19 mouse cellular contexts compared by ENCODE assay signal in the genomic region with DNA sequence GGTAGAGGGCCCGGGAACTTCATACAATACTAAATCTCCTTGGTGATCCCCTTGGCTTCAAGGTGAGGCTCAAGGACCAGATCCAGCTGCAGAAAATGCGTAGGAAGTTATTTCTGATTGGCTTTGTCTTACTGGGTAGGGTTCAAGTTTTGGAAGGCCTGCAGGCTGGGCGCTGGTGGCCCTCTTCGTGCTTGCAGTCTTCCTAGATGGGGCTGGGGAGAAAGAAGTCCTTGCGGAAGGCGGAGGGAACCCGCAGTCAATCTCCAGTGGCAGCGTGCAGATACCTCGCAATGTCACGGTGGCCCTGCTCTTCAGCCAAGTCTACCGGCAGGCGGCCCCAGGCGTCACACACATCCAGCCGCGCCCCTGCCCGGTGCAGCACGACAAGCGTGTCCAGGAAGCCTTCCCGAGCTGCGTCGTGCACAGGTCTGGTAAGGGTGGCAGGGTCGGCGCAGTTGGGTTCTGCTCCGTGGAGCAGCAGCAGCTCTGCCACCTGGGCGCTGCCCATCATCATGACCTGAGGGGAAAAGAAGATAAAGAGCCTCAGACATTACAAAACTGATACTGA. TPM values are rescaled to one million over a fixed set of nuclear protein-coding genes. Genes with fewer than 3 reads are reported as not detected.
A peak's percentile ranks its signal among the peaks of the same experiment; 100 is the strongest.
DNase-seq lines count a peak whose midpoint lies in the region; ATAC-seq and TF ChIP-seq lines count a peak whose summit lies in the region.
"Had no signal": no experiment of that assay in that cellular context is flagged by ENCODE, and none has a peak within 500 bp of the region (broad histone marks: within the 10 kb centered on the region; RNA-seq: fewer than 3 reads in every experiment).

No protein-coding gene starts in this region.

- H3K36me3 ChIP-seq in heart, embryonic 10.5 days: no peaks in the 10 kb centered on the region
- no peaks in the 10 kb centered on the region for H3K36me3 ChIP-seq in midbrain, embryonic 11.5 days (ENCODE audit: control insufficient read depth, insufficient read depth, low read length)
- no peaks in the 10 kb centered on the region for H3K36me3 ChIP-seq in midbrain, embryonic 14.5 days (ENCODE audit: control insufficient read depth, insufficient read depth, low read length)
- H3K36me3 ChIP-seq in stomach, postnatal 0 days (ENCODE audit: control insufficient read depth, insufficient read depth, low read length): no peaks in the 10 kb centered on the region
- H3K36me3 ChIP-seq: limb, embryonic 15.5 days; midbrain, embryonic 12.5 days had no signal

- no peak overlapping the region for H3K27ac ChIP-seq in heart, embryonic 10.5 days
- no peak overlapping the region for H3K27ac ChIP-seq in midbrain, embryonic 11.5 days (ENCODE audit: low read depth, low read length)
- no peak overlapping the region for H3K27ac ChIP-seq in midbrain, embryonic 14.5 days (replicated peaks; ENCODE audit: low read depth, low read length)
- H3K27ac ChIP-seq in embryonic fibroblast, embryonic 13.5 days (ENCODE audit: insufficient read depth, low read length): peak overlapping the region; percentile 11; the same call in 1 of the 2 replicates
- no peak overlapping the region for H3K27ac ChIP-seq in stomach, postnatal 0 days (replicated peaks)
- H3K27ac ChIP-seq: left cerebral cortex, adult 2 months; limb, embryonic 15.5 days; midbrain, embryonic 12.5 days had no signal

- WGBS in heart, embryonic 10.5 days: 1% methylated on average over 25 of the region's 25 CpGs
- WGBS in midbrain, embryonic 11.5 days: under 1% methylated on average over 25 of the region's 25 CpGs
- 1% methylated on average over 25 of the region's 25 CpGs for WGBS in midbrain, embryonic 14.5 days
- 11% methylated on average over 25 of the region's 25 CpGs for WGBS in stomach, postnatal 0 days

- peaks cover 15% of the 10 kb centered on the region for H3K4me1 ChIP-seq in heart, embryonic 10.5 days
- H3K4me1 ChIP-seq in midbrain, embryonic 11.5 days (ENCODE audit: control insufficient read depth, insufficient read depth, low read length): peaks cover 4% of the 10 kb centered on the region; the same call in 1 of the 2 replicates
- 0 out of 2 replicates have a peak, but pooled peaks cover 10% of the 10 kb centered on the region for H3K4me1 ChIP-seq in midbrain, embryonic 14.5 days (ENCODE audit: control insufficient read depth, insufficient read depth, low read length)
- H3K4me1 ChIP-seq in embryonic fibroblast, embryonic 13.5 days (ENCODE audit: control insufficient read depth, insufficient read depth, low read length): peaks cover 23% of the 10 kb centered on the region
- H3K4me1 ChIP-seq in stomach, postnatal 0 days (replicated peaks; ENCODE audit: control insufficient read depth, insufficient read depth): no peaks in the 10 kb centered on the region

- ATAC-seq in midbrain, embryonic 11.5 days (ENCODE audit: low FRiP score): no peak
- no peak for ATAC-seq in midbrain, embryonic 14.5 days (ENCODE audit: low FRiP score, low TSS enrichment)
- no peak for ATAC-seq in stomach, postnatal 0 days (ENCODE audit: low FRiP score, low TSS enrichment)

- H3K9me3 ChIP-seq in heart, embryonic 10.5 days: no peaks in the 10 kb centered on the region
- H3K9me3 ChIP-seq in midbrain, embryonic 11.5 days (ENCODE audit: control insufficient read depth, low read length): no peaks in the 10 kb centered on the region
- H3K9me3 ChIP-seq in midbrain, embryonic 14.5 days (ENCODE audit: control insufficient read depth, low read length): no peaks in the 10 kb centered on the region
- no peaks in the 10 kb centered on the region for H3K9me3 ChIP-seq in stomach, postnatal 0 days (ENCODE audit: control insufficient read depth, low read length)
- H3K9me3 ChIP-seq: limb, embryonic 15.5 days; midbrain, embryonic 12.5 days had no signal

- no peak for TF ChIP-seq CTCF in embryonic fibroblast, embryonic 13.5 days (IDR thresholded peaks at IDR 0.05; ENCODE audit: borderline replicate concordance, insufficient read depth, low read length)
- TF ChIP-seq CTCF in stomach, postnatal 0 days (IDR thresholded peaks at IDR 0.05; ENCODE audit: low read depth): peak; percentile 42; the same call in 1 of the 2 replicates

- H3K27me3 ChIP-seq in heart, embryonic 10.5 days (ENCODE audit: insufficient read depth, poor library complexity, severe bottlenecking): peaks cover 92% of the 10 kb centered on the region
- peaks cover 90% of the 10 kb centered on the region for H3K27me3 ChIP-seq in midbrain, embryonic 11.5 days (ENCODE audit: control insufficient read depth, insufficient read depth, low read length)
- peaks cover 97% of the 10 kb centered on the region for H3K27me3 ChIP-seq in midbrain, embryonic 14.5 days (ENCODE audit: control insufficient read depth, insufficient read depth, low read length)
- H3K27me3 ChIP-seq in stomach, postnatal 0 days (ENCODE audit: control insufficient read depth, insufficient read depth, low read length): peaks cover 22% of the 10 kb centered on the region

- TF ChIP-seq EP300 in stomach, postnatal 0 days (optimal IDR thresholded peaks at IDR 0.05): no peak

- H3K4me2 ChIP-seq in midbrain, embryonic 11.5 days: no peak overlapping the region
- no peak overlapping the region for H3K4me2 ChIP-seq in midbrain, embryonic 14.5 days (ENCODE audit: low read length)
- no peak overlapping the region for H3K4me2 ChIP-seq in stomach, postnatal 0 days (replicated peaks; ENCODE audit: low read depth)
- H3K4me2 ChIP-seq: limb, embryonic 15.5 days; midbrain, embryonic 12.5 days had no signal

- no peak for DNase-seq in heart, embryonic 10.5 days (ENCODE audit: low spot score)
- no peak for DNase-seq in heart, adult 18-20 months
- peak; percentile 89 for DNase-seq in midbrain, embryonic 11.5 days (ENCODE audit: low spot score, missing footprints)
- DNase-seq in midbrain, embryonic 14.5 days: no peak
- peak; percentile 54 for DNase-seq in stomach, postnatal 0 days (ENCODE audit: low spot score)
- DNase-seq in kidney, postnatal 10 days: no peak
- DNase-seq: adrenal gland, adult 2 months; cerebellum, adult 8-10 months; heart, adult 11 months; kidney, adult 2 months; thymus, postnatal 36 days had no signal

- H3K9ac ChIP-seq in midbrain, embryonic 11.5 days (ENCODE audit: low read length): no peak overlapping the region
- no peak overlapping the region for H3K9ac ChIP-seq in midbrain, embryonic 14.5 days (replicated peaks; ENCODE audit: low read length)
- H3K9ac ChIP-seq in stomach, postnatal 0 days (ENCODE audit: low read length): no peak overlapping the region
- H3K9ac ChIP-seq: limb, embryonic 15.5 days; midbrain, embryonic 12.5 days had no signal

- 0 out of 2 replicates have a peak overlapping the region, but pooled peaks have one; percentile 12 for H3K4me3 ChIP-seq in heart, embryonic 10.5 days
- H3K4me3 ChIP-seq in midbrain, embryonic 11.5 days (ENCODE audit: low read depth, low read length): no peak overlapping the region
- no peak overlapping the region for H3K4me3 ChIP-seq in midbrain, embryonic 14.5 days (replicated peaks; ENCODE audit: low read depth, low read length)
- no peak overlapping the region for H3K4me3 ChIP-seq in embryonic fibroblast, embryonic 13.5 days (ENCODE audit: insufficient read depth, low read length)
- H3K4me3 ChIP-seq in stomach, postnatal 0 days (ENCODE audit: low read depth, low read length): no peak overlapping the region
- H3K4me3 ChIP-seq: left cerebral cortex, adult 2 months; limb, embryonic 15.5 days; midbrain, embryonic 12.5 days had no signal

- TF ChIP-seq POLR2A in embryonic fibroblast, embryonic 13.5 days (IDR thresholded peaks at IDR 0.05; ENCODE audit: low read depth, low read length): no peak

RNA-seq across cellular contexts. Expression of a gene that starts 4.0 kb away (rescaled TPM):
- polyA plus RNA-seq in heart, embryonic 10.5 days (2016; fragmentation: Nextera tagmentation; extraction: Ambion mirVana): 1.5 and 1.9 TPM in 2 replicates
- total RNA-seq in heart, adult 18-20 months (2021): 1 to 10 TPM in 1 of 2 experiments, under 1 TPM in 1; 0.82 to 1.5 TPM
- polyA plus RNA-seq in midbrain, embryonic 11.5 days (2014; fragmentation: Nextera tagmentation; extraction: Ambion mirVana): 0.15 TPM in 1 of 2 replicates, not detected in the other
- 0.47 and 0.75 TPM in 2 replicates for polyA plus RNA-seq in midbrain, embryonic 14.5 days (2014; fragmentation: Nextera tagmentation; extraction: Ambion mirVana)
- polyA plus RNA-seq in embryonic fibroblast, embryonic 13.5 days (2011; ENCODE audit: insufficient read length, low read depth, missing spikeins): 49.1 and 74.6 TPM in 2 replicates
- polyA plus RNA-seq in stomach, postnatal 0 days (2015; fragmentation: Nextera tagmentation; extraction: Ambion mirVana): 26.9 and 29.0 TPM in 2 replicates
- total RNA-seq: hematopoietic stem cell, adult 5-6 weeks had no signal
- polyA plus RNA-seq: C2C12 had no signal

RNA-seq across cellular contexts. Expression of a gene that starts 12.4 kb away (rescaled TPM):
- not detected in 2 replicates for polyA plus RNA-seq in heart, embryonic 10.5 days (2016; fragmentation: Nextera tagmentation; extraction: Ambion mirVana)
- total RNA-seq in heart, adult 18-20 months (2021): under 1 TPM; 0.30 to 0.59 TPM
- polyA plus RNA-seq in midbrain, embryonic 11.5 days (2014; fragmentation: Nextera tagmentation; extraction: Ambion mirVana): not detected in 2 replicates
- polyA plus RNA-seq in midbrain, embryonic 14.5 days (2014; fragmentation: Nextera tagmentation; extraction: Ambion mirVana): not detected in 2 replicates
- polyA plus RNA-seq in embryonic fibroblast, embryonic 13.5 days (2011; ENCODE audit: insufficient read length, low read depth, missing spikeins): 59.5 and 119 TPM in 2 replicates
- 0.11 TPM in 1 of 2 replicates, not detected in the other for polyA plus RNA-seq in stomach, postnatal 0 days (2015; fragmentation: Nextera tagmentation; extraction: Ambion mirVana)
- total RNA-seq: hematopoietic stem cell, adult 5-6 weeks; left cerebral cortex, adult 2 months had no signal
- polyA plus RNA-seq: C2C12; embryonic facial prominence, embryonic 11.5 days; limb, embryonic 15.5 days; midbrain, embryonic 12.5 days; stomach, embryonic 14.5 days had no signal

Comparison
In these comparisons a context has a peak if more than half of its experiments do, and no peak if none do; other contexts are left out.
1. DNase-seq: peak in midbrain, embryonic 11.5 days (single experiment) and stomach, postnatal 0 days (single experiment); none in heart, embryonic 10.5 days (single experiment), heart, adult 18-20 months (0 of 2), midbrain, embryonic 14.5 days (single experiment) and kidney, postnatal 10 days (single experiment).
2. RNA of a gene that starts 12.4 kb away (polyA plus RNA-seq): 59.5 to 119 TPM in embryonic fibroblast, embryonic 13.5 days; not detected in heart, embryonic 10.5 days, not detected in midbrain, embryonic 11.5 days, not detected in midbrain, embryonic 14.5 days and 0.11 TPM in stomach, postnatal 0 days; every median in the first group is over 10 times any median in the second.